Mouse (Mus musculus) testis, postnatal 10 days (tissue): Measurements from ENCODE around the gene 1700013G24Rik.
"Not testable (repeated sequence)": the region's sequence is repeated elsewhere in the genome, so short reads cannot be mapped to it uniquely, and the experiment has no call there.

Experiments
- DNase-seq: peaks from one replicate; pipeline ENCODE4 v3.0.0; 2021; ENCODE audit warnings: low spot score

Gene 1700013G24Rik

GRCm38 (mm10) chr4:137453234-137453767 lies at the start of gene 1700013G24Rik:
Gene 1700013G24Rik, plus strand, starts transcription at chr4:137453284.
- no peak for DNase-seq

GRCm38 (mm10) chr4:137405571-137405970 lies 47.5 kb upstream of the 1700013G24Rik start:
- no peak for DNase-seq

- DNase-seq = no peak
Observed at GRCm38 (mm10) chr4:137409691-137410090, 43.4 kb upstream of the 1700013G24Rik start, which contains the start of gene Cela3a. Gene Cela3a, minus strand, starts transcription at chr4:137409791.

GRCm38 (mm10) chr4:137412185-137412709 lies 40.8 kb upstream of the 1700013G24Rik start:
- DNase-seq = not testable (repeated sequence)

- no peak for DNase-seq
Observed at GRCm38 (mm10) chr4:137414936-137415335, 38.1 kb upstream of the 1700013G24Rik start.

- DNase-seq = no peak
Observed at GRCm38 (mm10) chr4:137417712-137418564, 35.1 kb upstream of the 1700013G24Rik start.

GRCm38 (mm10) chr4:137430502-137430901 lies 22.6 kb upstream of the 1700013G24Rik start, which contains the start of gene Cela3b:
Gene Cela3b, minus strand, starts transcription at chr4:137430540.
- DNase-seq = no peak

- DNase-seq = not testable (repeated sequence)
Observed at GRCm38 (mm10) chr4:137432700-137433550, 20.2 kb upstream of the 1700013G24Rik start.

- DNase-seq = no peak
Observed at GRCm38 (mm10) chr4:137436979-137437669, 16.0 kb upstream of the 1700013G24Rik start.

GRCm38 (mm10) chr4:137438842-137439241 lies 14.2 kb upstream of the 1700013G24Rik start:
- DNase-seq = no peak

GRCm38 (mm10) chr4:137441332-137441731 lies 11.8 kb upstream of the 1700013G24Rik start:
- no peak for DNase-seq

- DNase-seq = peak; percentile 91
Observed at GRCm38 (mm10) chr4:137443625-137444024, 9.5 kb upstream of the 1700013G24Rik start.

- no peak for DNase-seq
Observed at GRCm38 (mm10) chr4:137445881-137446280, 7.2 kb upstream of the 1700013G24Rik start.

- DNase-seq = no peak
Observed at GRCm38 (mm10) chr4:137447363-137448196, 5.5 kb upstream of the 1700013G24Rik start.

- DNase-seq = peak; percentile 65
Observed at GRCm38 (mm10) chr4:137448197-137448596, 4.9 kb upstream of the 1700013G24Rik start.

GRCm38 (mm10) chr4:137448641-137449040 lies 4.4 kb upstream of the 1700013G24Rik start:
- DNase-seq = no peak

GRCm38 (mm10) chr4:137449132-137449531 lies 4.0 kb upstream of the 1700013G24Rik start:
- no peak for DNase-seq

GRCm38 (mm10) chr4:137449715-137450114 lies 3.4 kb upstream of the 1700013G24Rik start:
- no peak for DNase-seq

- no peak for DNase-seq
Observed at GRCm38 (mm10) chr4:137452190-137452589, 894 bp upstream of the 1700013G24Rik start.

- DNase-seq = no peak
Observed at GRCm38 (mm10) chr4:137454582-137454981, 1.5 kb downstream of the 1700013G24Rik start.
